Mouse (Mus musculus) ES-Bruce4 (cell line): Measurements from ENCODE around the gene Ilvbl.
"Not testable (repeated sequence)": the region's sequence is repeated elsewhere in the genome, so short reads cannot be mapped to it uniquely, and the experiment has no call there.

Experiments
- CTCF ChIP-seq: IDR thresholded peaks from one replicate; pipeline ENCODE4 v1.8.1; 2011; ENCODE audit warnings: low read depth, low read length
- POLR2A ChIP-seq: IDR thresholded peaks from one replicate; pipeline ENCODE4 v1.8.1; 2011; ENCODE audit warnings: low read length; ENCODE audit not compliant: insufficient read depth

GRCm38 (mm10) chr10:78525071-78525470 lies 49.1 kb upstream of the Ilvbl start:
- TF ChIP-seq CTCF, POLR2A: not testable (repeated sequence)
